In genomic region chr12:87470263-87471136, GRCm38 (mm10) we compare ENCODE assay signal across 7 mouse cellular contexts. TPM values are rescaled to one million over a fixed set of nuclear protein-coding genes. Genes with fewer than 3 reads are reported as not detected.
DNase-seq lines count a peak whose midpoint lies in the region; ATAC-seq and TF ChIP-seq lines count a peak whose summit lies in the region.

No protein-coding gene starts in this region.

- ATAC-seq in lung, embryonic 15.5 days (ENCODE audit: borderline replicate concordance, extremely low read depth, low FRiP score, low TSS enrichment): no peak
- ATAC-seq in intestine, embryonic 14.5 days (replicated peaks; ENCODE audit: low FRiP score, low TSS enrichment, low read depth): no peak
- ATAC-seq in neural tube, embryonic 12.5 days (ENCODE audit: low FRiP score, low read depth): no peak

- no peak overlapping the region for H3K27ac ChIP-seq in lung, embryonic 15.5 days
- H3K27ac ChIP-seq in intestine, embryonic 14.5 days (ENCODE audit: low read depth): no peak overlapping the region
- no peak overlapping the region for H3K27ac ChIP-seq in neural tube, embryonic 12.5 days

- H3K36me3 ChIP-seq in lung, embryonic 15.5 days: peaks cover 26% of the 10 kb centered on the region
- peaks cover 30% of the 10 kb centered on the region for H3K36me3 ChIP-seq in intestine, embryonic 14.5 days (ENCODE audit: control insufficient read depth, insufficient read depth, low read length)
- peaks cover 19% of the 10 kb centered on the region for H3K36me3 ChIP-seq in neural tube, embryonic 12.5 days

- peak overlapping the region; percentile 59 for H3K4me2 ChIP-seq in lung, embryonic 15.5 days
- H3K4me2 ChIP-seq in intestine, embryonic 14.5 days (ENCODE audit: low read length): peak overlapping the region; percentile 79
- peak overlapping the region; percentile 64 for H3K4me2 ChIP-seq in neural tube, embryonic 12.5 days (replicated peaks)

- no peak for TF ChIP-seq POLR2A in brain, embryonic 14.5 days (IDR thresholded peaks at IDR 0.05; ENCODE audit: borderline replicate concordance, extremely low read depth, insufficient read depth, insufficient read length, poor library complexity, severe bottlenecking)

- WGBS in lung, embryonic 15.5 days: 59% methylated on average over 7 of the region's 7 CpGs
- 55% methylated on average over 7 of the region's 7 CpGs for WGBS in intestine, embryonic 14.5 days
- 61% methylated on average over 7 of the region's 7 CpGs for WGBS in neural tube, embryonic 12.5 days

- H3K4me3 ChIP-seq in lung, embryonic 15.5 days: peak overlapping the region; percentile 74
- peak overlapping the region; percentile 84 for H3K4me3 ChIP-seq in intestine, embryonic 14.5 days (ENCODE audit: low read depth, low read length)
- 0 out of 2 replicates have a peak overlapping the region, but pooled peaks have one; percentile 66 for H3K4me3 ChIP-seq in neural tube, embryonic 12.5 days

- H3K27me3 ChIP-seq in lung, embryonic 15.5 days: no peaks in the 10 kb centered on the region
- H3K27me3 ChIP-seq in intestine, embryonic 14.5 days (replicated peaks; ENCODE audit: control insufficient read depth, insufficient read depth, low read length): no peaks in the 10 kb centered on the region
- no peaks in the 10 kb centered on the region for H3K27me3 ChIP-seq in neural tube, embryonic 12.5 days (replicated peaks)

- no peak for DNase-seq in lung, postnatal 25 days (ENCODE audit: low spot score)
- DNase-seq in brain, embryonic 14.5 days (ENCODE audit: low read depth): peak; percentile 3
- DNase-seq in intestine, embryonic 14.5 days (ENCODE audit: low spot score): peak; percentile 53
- no peak for DNase-seq in layer of hippocampus, adult 11-12 months (ENCODE audit: low spot score)
- no peak for DNase-seq in frontal cortex, postnatal 10 days (ENCODE audit: low spot score in 2 of 2)

- peaks cover 12% of the 10 kb centered on the region for H3K4me1 ChIP-seq in lung, embryonic 15.5 days
- peaks cover 7% of the 10 kb centered on the region for H3K4me1 ChIP-seq in intestine, embryonic 14.5 days (replicated peaks; ENCODE audit: control insufficient read depth, insufficient read depth, low read length)
- H3K4me1 ChIP-seq in neural tube, embryonic 12.5 days: peaks cover 10% of the 10 kb centered on the region

- no peaks in the 10 kb centered on the region for H3K9me3 ChIP-seq in lung, embryonic 15.5 days
- no peaks in the 10 kb centered on the region for H3K9me3 ChIP-seq in intestine, embryonic 14.5 days (ENCODE audit: control insufficient read depth, low read length)
- no peaks in the 10 kb centered on the region for H3K9me3 ChIP-seq in neural tube, embryonic 12.5 days

- TF ChIP-seq CTCF in brain, embryonic 14.5 days (IDR thresholded peaks at IDR 0.05; ENCODE audit: borderline replicate concordance, extremely low read depth, insufficient read depth, insufficient read length): no peak

- H3K9ac ChIP-seq in lung, embryonic 15.5 days: peak overlapping the region; percentile 89; the same call in 1 of the 2 replicates
- H3K9ac ChIP-seq in intestine, embryonic 14.5 days (ENCODE audit: low read length): peak overlapping the region; percentile 97
- 0 out of 2 replicates have a peak overlapping the region, but pooled peaks have one; percentile 13 for H3K9ac ChIP-seq in neural tube, embryonic 12.5 days

RNA-seq across cellular contexts. Expression of gene Snw1, which starts 1.6 kb away (rescaled TPM):
- 116 and 118 TPM in 2 replicates for polyA plus RNA-seq in lung, embryonic 15.5 days (2015; fragmentation: Nextera tagmentation; extraction: Ambion mirVana)
- 41.8 and 45.4 TPM in 2 replicates for polyA plus RNA-seq in brain, embryonic 14.5 days (2012; rRNA removed)
- polyA plus RNA-seq in intestine, embryonic 14.5 days (2014; fragmentation: Nextera tagmentation; extraction: Ambion mirVana): 121 and 142 TPM in 2 replicates
- polyA plus RNA-seq in neural tube, embryonic 12.5 days (2016; fragmentation: Nextera tagmentation; extraction: Ambion mirVana): 133 and 137 TPM in 2 replicates

RNA-seq across cellular contexts. Expression of gene Gm5788, which starts 24.0 kb away (rescaled TPM):
- polyA plus RNA-seq in lung, embryonic 15.5 days (2015; fragmentation: Nextera tagmentation; extraction: Ambion mirVana): not detected in 2 replicates
- not detected in 2 replicates for polyA plus RNA-seq in brain, embryonic 14.5 days (2012; rRNA removed)
- polyA plus RNA-seq in intestine, embryonic 14.5 days (2014; fragmentation: Nextera tagmentation; extraction: Ambion mirVana): not detected in 2 replicates
- not detected in 2 replicates for polyA plus RNA-seq in neural tube, embryonic 12.5 days (2016; fragmentation: Nextera tagmentation; extraction: Ambion mirVana)

RNA-seq across cellular contexts. Expression of gene Alkbh1, which starts 26.7 kb away (rescaled TPM):
- polyA plus RNA-seq in lung, embryonic 15.5 days (2015; fragmentation: Nextera tagmentation; extraction: Ambion mirVana): 47.5 and 48.0 TPM in 2 replicates
- polyA plus RNA-seq in brain, embryonic 14.5 days (2012; rRNA removed): 30.0 and 32.2 TPM in 2 replicates
- 58.0 and 59.9 TPM in 2 replicates for polyA plus RNA-seq in intestine, embryonic 14.5 days (2014; fragmentation: Nextera tagmentation; extraction: Ambion mirVana)
- 53.2 and 60.3 TPM in 2 replicates for polyA plus RNA-seq in neural tube, embryonic 12.5 days (2016; fragmentation: Nextera tagmentation; extraction: Ambion mirVana)

RNA-seq across cellular contexts. Expression of gene Slirp, which starts 26.8 kb away (rescaled TPM):
- polyA plus RNA-seq in lung, embryonic 15.5 days (2015; fragmentation: Nextera tagmentation; extraction: Ambion mirVana): 285 and 321 TPM in 2 replicates
- polyA plus RNA-seq in brain, embryonic 14.5 days (2012; rRNA removed): 65.2 and 89.2 TPM in 2 replicates
- polyA plus RNA-seq in intestine, embryonic 14.5 days (2014; fragmentation: Nextera tagmentation; extraction: Ambion mirVana): 286 and 300 TPM in 2 replicates
- polyA plus RNA-seq in neural tube, embryonic 12.5 days (2016; fragmentation: Nextera tagmentation; extraction: Ambion mirVana): 243 and 264 TPM in 2 replicates

RNA-seq across cellular contexts. Expression of gene Gm8300, which starts 43.6 kb away (rescaled TPM):
- not detected in 2 replicates for polyA plus RNA-seq in lung, embryonic 15.5 days (2015; fragmentation: Nextera tagmentation; extraction: Ambion mirVana)
- not detected in 2 replicates for polyA plus RNA-seq in brain, embryonic 14.5 days (2012; rRNA removed)
- not detected in 2 replicates for polyA plus RNA-seq in intestine, embryonic 14.5 days (2014; fragmentation: Nextera tagmentation; extraction: Ambion mirVana)
- polyA plus RNA-seq in neural tube, embryonic 12.5 days (2016; fragmentation: Nextera tagmentation; extraction: Ambion mirVana): not detected in 2 replicates

Comparison
In these comparisons a context has a peak if more than half of its experiments do, and no peak if none do; other contexts are left out.
1. H3K9ac ChIP-seq: peak in every context shown above with its lines; median percentile 97 in intestine, embryonic 14.5 days; 89 in lung, embryonic 15.5 days; 13 in neural tube, embryonic 12.5 days.
2. DNase-seq: peak in brain, embryonic 14.5 days (single experiment) and intestine, embryonic 14.5 days (single experiment); none in lung, postnatal 25 days (single experiment), layer of hippocampus, adult 11-12 months (single experiment) and frontal cortex, postnatal 10 days (0 of 2).
3. Peak in every context shown above with its lines, with median percentiles within 50 percentile points of each other: H3K4me2 ChIP-seq and H3K4me3 ChIP-seq.